Mouse (Mus musculus): ENCODE data around the gene Coa5.

- no peak for TF ChIP-seq CTCF (IDR thresholded peaks at IDR 0.05; ENCODE audit: extremely low read depth, insufficient read length, insufficient replicate concordance, low read depth, low read length)
- no peak for TF ChIP-seq POLR2A (IDR thresholded peaks at IDR 0.05; ENCODE audit: low read depth, low read length)
Measured at GRCm38 (mm10) chr1:37451270-37451669, 21.4 kb upstream of the Coa5 start.

All from small intestine, adult 2 months (tissue).